Mouse (Mus musculus) kidney, embryonic 14.5 days (tissue): ENCODE data around the gene Slc38a3. TPM values are rescaled to one million over a fixed set of nuclear protein-coding genes. Genes with fewer than 3 reads are reported as not detected.

ENCODE experiments used
- ATAC-seq: fragments of 200-750 bp; cut with Nextera tagmentation; 2 replicates; pipeline ENCODE4 v1.8.0; 2017; ENCODE audit warnings: moderate number of reproducible peaks, mild to moderate bottlenecking, moderate TSS enrichment, moderate library complexity; ENCODE audit not compliant: low FRiP score, low TSS enrichment
- H3K27ac ChIP-seq: fragments of 300-500 bp; sonication (generic); 2 replicates; pipeline ENCODE4 v1.5.1; 2014; ENCODE audit warnings: low read depth, mild to moderate bottlenecking, low read length, moderate library complexity, mixed read lengths
- H3K27me3 ChIP-seq: fragments of 300-500 bp; sonication (generic); 2 replicates; pipeline ENCODE4 v1.6.1; 2014; ENCODE audit warnings: mild to moderate bottlenecking, low read length; ENCODE audit not compliant: control insufficient read depth, insufficient read depth
- H3K36me3 ChIP-seq: fragments of 300-500 bp; sonication (generic); 2 replicates; pipeline ENCODE4 v1.6.1; 2014; ENCODE audit warnings: low read length, mixed read lengths; ENCODE audit not compliant: control insufficient read depth, insufficient read depth
- H3K4me1 ChIP-seq: fragments of 300-500 bp; sonication (generic); 2 replicates; pipeline ENCODE4 v1.6.1; 2014; ENCODE audit warnings: low read length, mixed read lengths; ENCODE audit not compliant: control insufficient read depth, insufficient read depth
- H3K4me2 ChIP-seq: fragments of 300-500 bp; sonication (generic); replicated peaks from 2 replicates; pipeline ENCODE4 v1.6.1; 2014; ENCODE audit warnings: low read depth, mild to moderate bottlenecking, low read length
- H3K4me3 ChIP-seq: fragments of 300-500 bp; sonication (generic); 2 replicates; pipeline ENCODE4 v1.5.1; 2014; ENCODE audit warnings: mild to moderate bottlenecking, low read length
- H3K9ac ChIP-seq: fragments of 300-500 bp; sonication (generic); 2 replicates; pipeline ENCODE4 v1.6.1; 2014; ENCODE audit warnings: low read depth, mild to moderate bottlenecking, low read length, moderate library complexity
- H3K9me3 ChIP-seq: fragments of 300-500 bp; sonication (generic); 2 replicates; pipeline ENCODE4 v1.6.1; 2016; ENCODE audit warnings: low read length; ENCODE audit not compliant: control insufficient read depth
- WGBS: fragments of 180-500 bp; shearing (Covaris S2); extraction: QIAGEN DNeasy Blood & Tissue Kit; methylation state at CpG from one replicate; pipeline ENCODE4 v1.1.7; 2014; 5-methylcytosine and 5-hydroxymethylcytosine counted together
- polyA plus RNA-seq: library from polyadenylated mRNA; unstranded; fragments of >200 nt; fragmentation: Nextera tagmentation; extraction: Ambion mirVana; gene quantifications from 2 replicates; pipeline ENCODE4 v1.2.1, GENCODE M21; 2014

The Slc38a3 gene
- polyA plus RNA-seq, 1 experiment from 2014 or later: 6.5 TPM

DNA sequence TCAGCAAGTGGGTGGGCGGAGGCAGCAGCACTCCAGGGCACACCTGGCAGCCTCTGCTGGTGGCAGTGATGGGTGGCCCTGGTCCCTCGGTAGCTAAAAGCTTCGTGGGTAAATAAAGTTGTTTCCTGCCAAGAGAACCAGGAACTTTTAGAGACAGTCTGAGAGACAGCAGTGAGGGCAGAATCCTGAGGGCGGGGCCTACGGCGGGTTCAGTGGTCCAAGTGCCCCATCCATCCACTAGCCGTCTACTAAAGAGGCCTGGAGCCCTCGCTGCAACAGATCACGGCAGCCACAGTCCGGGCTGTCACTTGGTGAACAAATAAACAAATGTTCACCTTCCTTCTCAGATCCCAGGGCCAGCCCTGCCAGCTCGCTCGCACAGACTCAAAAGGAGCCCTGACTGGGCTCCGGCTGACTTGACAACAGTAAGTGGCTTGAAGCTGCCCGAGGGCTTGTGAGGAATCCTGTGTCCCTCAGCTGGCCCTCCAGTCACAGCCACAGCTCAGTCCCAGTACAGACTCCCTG, 39.4 kb downstream of the Slc38a3 start:
- H3K4me3 ChIP-seq: no peak overlapping the region
- peak overlapping the region; percentile 32 for H3K4me2 ChIP-seq
- 19% methylated on average over 14 of the region's 14 CpGs for WGBS

DNA sequence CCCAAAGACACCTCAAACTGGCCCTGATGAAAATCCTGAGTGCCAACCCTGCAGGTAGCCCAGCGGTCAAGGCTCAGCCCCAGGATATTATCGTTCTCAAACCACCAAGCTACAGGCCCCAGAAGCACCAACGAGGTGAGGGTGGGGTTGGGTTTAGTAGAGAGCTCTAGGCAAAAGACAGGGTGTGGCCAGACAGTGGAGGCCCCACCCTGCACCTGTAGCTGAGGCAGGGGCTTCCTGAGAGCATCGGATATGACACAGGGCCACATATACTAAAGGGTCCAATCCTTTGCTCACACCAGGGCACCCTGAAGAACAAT, 40.0 kb downstream of the Slc38a3 start:
- no peak for ATAC-seq
- Histone ChIP-seq H3K9me3 (no peaks in the 10 kb centered on the region), H3K27me3 (no peaks in the 10 kb centered on the region), H3K4me3 (no peak overlapping the region), H3K4me1 (peaks cover 65% of the 10 kb centered on the region), H3K9ac (no peak overlapping the region), H3K27ac (peak overlapping the region; percentile 81; the same call in 1 of the 2 replicates), H3K4me2 (no peak overlapping the region; the same call in 1 of the 2 replicates), H3K36me3 (peaks cover 28% of the 10 kb centered on the region)
- WGBS: 39% methylated on average over 4 of the region's 4 CpGs

More for the DNA sequence above, 39.4 kb downstream of the Slc38a3 start:
- Histone ChIP-seq H3K4me1 (peaks cover 65% of the 10 kb centered on the region), H3K27ac (peak overlapping the region; percentile 86), H3K9ac (peak overlapping the region; percentile 44), H3K36me3 (peaks cover 22% of the 10 kb centered on the region), H3K27me3 (no peaks in the 10 kb centered on the region), H3K9me3 (no peaks in the 10 kb centered on the region)
- no peak for ATAC-seq

DNA sequence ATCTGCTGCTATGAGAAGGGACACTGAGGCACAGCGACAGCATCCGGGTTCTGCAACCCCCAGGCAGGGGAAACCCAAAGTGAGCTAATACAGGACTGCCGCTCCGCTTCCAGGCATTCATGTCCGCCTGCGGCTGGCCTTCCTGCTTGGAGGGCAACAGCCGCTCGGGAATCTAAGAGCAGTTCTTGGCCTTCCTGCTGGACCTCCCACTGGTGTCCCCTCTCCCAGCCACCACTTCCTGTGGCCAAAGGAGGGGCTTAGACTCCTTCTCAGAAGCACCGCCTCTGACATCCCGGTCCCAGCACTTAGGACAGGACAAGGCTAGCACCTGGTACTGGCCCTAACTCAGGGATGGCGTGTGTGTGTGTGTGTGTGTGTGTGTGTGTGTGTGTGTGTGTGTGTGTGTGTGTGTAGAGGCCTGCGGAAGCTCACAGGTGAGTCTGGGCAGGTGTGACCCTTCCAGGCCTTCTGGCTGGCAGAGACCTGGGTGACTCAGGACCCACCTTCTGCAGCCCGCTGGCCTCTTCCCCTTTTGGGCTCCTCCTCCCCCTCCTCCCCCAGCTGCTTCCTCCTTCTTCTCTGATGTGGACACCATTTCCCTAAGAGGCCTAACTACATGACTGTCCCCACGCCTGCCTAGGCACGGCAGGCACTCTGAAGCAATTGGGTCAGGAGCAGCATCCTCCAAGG, 40.5 kb downstream of the Slc38a3 start:
- peak overlapping the region; percentile 26 for H3K4me2 ChIP-seq
- no peaks in the 10 kb centered on the region for H3K27me3 ChIP-seq
- no peaks in the 10 kb centered on the region for H3K9me3 ChIP-seq
- WGBS: 34% methylated on average over 15 of the region's 15 CpGs
- peak overlapping the region; percentile 81 for H3K27ac ChIP-seq
- no peak for ATAC-seq
- H3K36me3 ChIP-seq: peaks cover 33% of the 10 kb centered on the region
- peaks cover 65% of the 10 kb centered on the region for H3K4me1 ChIP-seq
- no peak overlapping the region for H3K4me3 ChIP-seq
- H3K9ac ChIP-seq: no peak overlapping the region

DNA sequence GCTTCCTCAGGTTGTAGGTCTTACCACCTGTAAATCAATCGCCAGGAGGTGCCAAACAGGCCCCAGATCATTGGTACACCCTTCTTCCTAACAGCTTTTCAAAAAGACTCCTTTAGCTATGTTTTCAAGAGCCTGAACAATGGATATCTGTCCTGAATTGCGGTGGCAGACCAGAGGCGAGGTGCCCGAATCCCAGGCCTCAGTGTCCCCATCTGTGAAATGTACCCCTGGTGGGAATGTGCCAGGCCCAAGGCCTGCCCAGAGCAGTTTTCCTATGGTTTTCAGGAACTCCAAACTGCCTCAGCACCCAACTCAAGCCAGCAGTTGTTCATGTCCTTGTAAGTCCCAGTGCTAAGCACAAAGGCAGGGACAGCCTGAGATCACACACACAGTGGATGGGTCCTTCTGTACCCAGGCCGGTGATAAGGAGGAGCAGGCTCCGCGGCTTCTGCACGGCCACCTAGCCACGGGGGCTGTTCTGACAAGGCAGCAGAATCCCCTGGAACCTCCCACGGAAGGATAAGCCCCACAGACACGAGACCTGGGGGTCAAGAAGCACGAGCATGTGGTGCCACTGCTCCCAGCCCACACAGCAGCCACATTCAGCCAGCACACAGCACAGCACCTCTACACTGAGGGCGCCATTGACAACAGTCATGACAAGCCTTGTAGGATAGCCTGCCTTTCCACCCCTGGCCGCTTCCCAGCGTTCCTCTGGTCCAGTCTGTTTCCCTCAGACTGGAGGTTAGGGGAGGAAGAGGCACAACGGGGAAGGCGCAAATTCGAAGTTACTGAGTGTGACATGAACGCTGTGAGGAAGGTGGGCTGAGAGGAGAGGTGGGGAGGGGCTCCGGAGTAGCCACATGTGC, 41.7 kb downstream of the Slc38a3 start:
- WGBS: 37% methylated on average over 20 of the region's 20 CpGs
- H3K4me1 ChIP-seq: peaks cover 62% of the 10 kb centered on the region
- H3K27ac ChIP-seq: peak overlapping the region; percentile 81
- H3K27me3 ChIP-seq: no peaks in the 10 kb centered on the region
- no peaks in the 10 kb centered on the region for H3K9me3 ChIP-seq
- ATAC-seq: no peak; the same call in 1 of the 2 replicates
- H3K4me2 ChIP-seq: peak overlapping the region; percentile 31
- peaks cover 37% of the 10 kb centered on the region for H3K36me3 ChIP-seq
- peak overlapping the region; percentile 51; the same call in 1 of the 2 replicates for H3K9ac ChIP-seq
- no peak overlapping the region for H3K4me3 ChIP-seq

DNA sequence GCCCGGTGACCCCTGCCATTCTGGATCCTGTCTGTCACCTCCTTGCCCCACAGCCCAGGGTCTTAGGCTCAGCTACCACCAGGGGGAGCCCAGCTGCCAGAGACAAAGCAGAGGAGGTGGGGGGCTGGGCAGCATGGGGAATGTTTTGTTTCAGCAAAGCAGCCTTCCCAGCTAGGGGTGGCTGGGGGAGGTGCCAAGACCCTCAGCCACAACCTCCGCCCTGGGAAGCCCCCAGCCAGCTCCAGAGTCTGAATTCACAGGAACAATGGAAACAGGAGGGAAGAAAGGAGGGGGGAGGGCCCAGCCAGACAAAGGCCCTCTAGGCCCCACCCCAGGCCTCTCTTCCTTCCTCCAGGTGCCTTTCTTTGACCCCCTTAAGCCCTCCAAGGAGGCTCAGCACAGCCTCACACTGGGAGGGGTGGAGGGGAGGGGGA, 42.5 kb downstream of the Slc38a3 start:
- H3K4me3 ChIP-seq: no peak overlapping the region
- peak overlapping the region; percentile 81 for H3K27ac ChIP-seq
- H3K9me3 ChIP-seq: no peaks in the 10 kb centered on the region
- ATAC-seq: peak; percentile 69
- no peaks in the 10 kb centered on the region for H3K27me3 ChIP-seq
- peak overlapping the region; percentile 51 for H3K9ac ChIP-seq
- 3% methylated on average over 2 of the region's 2 CpGs for WGBS
- H3K36me3 ChIP-seq: peaks cover 41% of the 10 kb centered on the region
- peak overlapping the region; percentile 31 for H3K4me2 ChIP-seq
- peaks cover 54% of the 10 kb centered on the region for H3K4me1 ChIP-seq

DNA sequence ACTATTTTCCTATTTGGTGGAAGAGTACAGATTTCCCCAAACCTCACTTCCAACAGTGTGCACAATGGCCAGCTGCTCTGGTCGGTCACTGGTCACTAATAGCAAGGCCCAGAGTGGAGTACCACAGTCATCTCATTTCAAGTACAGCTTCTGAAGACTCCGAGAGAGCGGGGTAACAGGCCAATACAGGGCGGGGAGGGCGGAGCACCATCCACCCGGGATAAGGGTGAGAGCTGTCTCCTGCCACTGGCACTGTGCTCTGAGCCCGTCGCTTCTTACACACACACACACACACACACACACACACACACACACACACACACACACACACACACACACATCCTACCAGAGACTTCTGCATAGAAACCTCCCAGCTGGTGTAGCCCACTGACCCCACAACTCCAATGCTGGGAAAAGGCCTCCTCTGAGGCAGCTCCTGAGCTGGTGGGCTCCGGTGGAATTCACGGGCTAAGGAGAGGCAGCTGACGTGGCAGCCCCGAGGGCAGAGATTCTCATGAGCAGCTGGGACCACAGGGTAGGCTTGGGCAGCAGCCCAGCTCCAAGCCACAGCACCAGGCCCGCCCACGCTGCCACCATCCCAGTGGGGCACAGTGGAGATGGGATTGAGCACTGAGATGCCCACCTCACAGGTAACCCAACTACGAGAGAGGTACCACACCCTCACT, 43.0 kb downstream of the Slc38a3 start:
- Histone ChIP-seq H3K27me3 (no peaks in the 10 kb centered on the region), H3K4me2 (peak overlapping the region; percentile 31), H3K4me1 (peaks cover 50% of the 10 kb centered on the region), H3K9ac (peak overlapping the region; percentile 45; the same call in 1 of the 2 replicates), H3K4me3 (no peak overlapping the region), H3K27ac (peak overlapping the region; percentile 81), H3K9me3 (no peaks in the 10 kb centered on the region), H3K36me3 (peaks cover 37% of the 10 kb centered on the region)
- no peak; the same call in 1 of the 2 replicates for ATAC-seq
- 35% methylated on average over 15 of the region's 15 CpGs for WGBS

DNA sequence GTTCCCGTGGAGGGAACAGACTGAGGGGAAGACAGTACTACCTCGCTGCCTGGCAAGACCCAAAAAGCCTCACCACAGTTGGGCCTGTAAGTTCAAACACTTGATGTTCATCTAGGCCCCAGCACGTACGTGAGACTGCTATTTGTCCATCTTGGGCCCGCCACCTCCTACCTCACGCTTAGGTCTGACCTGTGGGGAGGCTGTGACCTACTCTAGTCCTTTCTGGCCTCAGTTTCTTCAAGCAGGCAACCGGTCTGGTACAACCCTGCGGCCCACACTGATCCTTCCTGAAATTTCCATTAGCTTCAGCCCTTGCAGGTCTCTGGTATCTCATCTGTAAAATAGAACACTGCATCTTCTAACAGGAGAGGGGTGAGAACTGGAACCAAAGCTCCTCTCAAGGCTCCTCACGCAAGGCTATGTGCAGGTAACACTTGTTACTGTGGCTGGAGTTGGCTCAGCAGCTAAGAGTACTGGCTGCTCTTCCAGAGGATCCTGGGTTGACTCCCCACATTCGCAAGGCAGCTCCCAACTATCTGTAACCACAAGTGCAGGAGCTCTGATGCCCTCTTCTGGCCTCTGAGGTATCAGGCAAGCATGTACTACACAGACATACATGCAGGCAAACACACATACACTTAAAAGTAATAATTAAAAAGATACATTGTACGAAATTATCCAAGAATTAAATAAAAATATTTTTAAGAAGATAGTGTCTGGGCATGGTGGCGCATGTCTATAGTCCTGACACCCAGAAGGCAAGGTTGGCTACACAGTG, 43.8 kb downstream of the Slc38a3 start:
- no peaks in the 10 kb centered on the region for H3K9me3 ChIP-seq
- no peak overlapping the region for H3K9ac ChIP-seq
- WGBS: 93% methylated on average over 12 of the region's 12 CpGs
- H3K4me2 ChIP-seq: no peak overlapping the region
- no peak overlapping the region for H3K4me3 ChIP-seq
- H3K4me1 ChIP-seq: peaks cover 42% of the 10 kb centered on the region
- no peak for ATAC-seq
- peaks cover 37% of the 10 kb centered on the region for H3K36me3 ChIP-seq
- no peaks in the 10 kb centered on the region for H3K27me3 ChIP-seq
- H3K27ac ChIP-seq: no peak overlapping the region

DNA sequence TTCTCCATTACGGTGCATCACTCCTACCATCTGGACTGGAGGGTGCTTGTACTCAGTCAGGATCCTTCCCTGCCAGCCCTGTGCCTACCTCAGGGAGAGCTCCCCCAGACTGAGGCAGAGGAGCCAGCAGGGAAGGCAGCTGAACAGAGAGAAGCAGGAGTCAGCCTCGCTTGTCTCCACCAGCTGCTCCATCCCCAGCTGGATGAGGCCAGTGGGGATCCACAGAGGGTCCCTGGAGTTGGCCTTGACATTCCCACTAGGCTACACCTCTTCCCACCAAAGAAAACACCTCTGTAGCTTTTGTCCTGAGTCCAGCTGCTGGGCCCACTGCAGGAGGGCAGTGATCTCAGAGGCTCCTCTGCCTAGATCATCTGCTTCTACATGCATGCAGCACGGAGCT, 44.4 kb downstream of the Slc38a3 start:
- WGBS: 84% methylated on average over 3 of the region's 3 CpGs
- no peaks in the 10 kb centered on the region for H3K27me3 ChIP-seq
- H3K4me1 ChIP-seq: peaks cover 39% of the 10 kb centered on the region
- no peaks in the 10 kb centered on the region for H3K9me3 ChIP-seq
- H3K9ac ChIP-seq: no peak overlapping the region
- no peak for ATAC-seq
- peak overlapping the region; percentile 27; the same call in 1 of the 2 replicates for H3K27ac ChIP-seq
- no peak overlapping the region for H3K4me3 ChIP-seq
- H3K36me3 ChIP-seq: peaks cover 43% of the 10 kb centered on the region
- H3K4me2 ChIP-seq: no peak overlapping the region
